Mouse (Mus musculus) midbrain, embryonic 15.5 days (tissue): ENCODE data around the gene Pxylp1. TPM values are rescaled to one million over a fixed set of nuclear protein-coding genes. Genes with fewer than 3 reads are reported as not detected.

ENCODE experiments used
- polyA plus RNA-seq: library from polyadenylated mRNA; unstranded; fragments of >200 nt; fragmentation: Nextera tagmentation; extraction: Ambion mirVana; gene quantifications from 2 replicates; pipeline ENCODE4 v1.2.1, GENCODE M21; 2015

Gene Pxylp1
- polyA plus RNA-seq, 1 experiment from 2014 or later, result 42.4 TPM

Other genes starting within 250 kb of the Pxylp1 start
- gene Zbtb38, start 139.8 kb downstream of the Pxylp1 start, polyA plus RNA-seq, result 57.2 and 59.2 TPM in 2 replicates
- gene Spsb4, start 126.2 kb upstream of the Pxylp1 start, polyA plus RNA-seq, result 31.7 and 39.0 TPM in 2 replicates
- 68.4 and 76.7 TPM in 2 replicates for gene Slc25a36, start 218.5 kb upstream of the Pxylp1 start, polyA plus RNA-seq